Mouse (Mus musculus): ENCODE measurements around the gene Rab11fip4. TPM values are rescaled to one million over a fixed set of nuclear protein-coding genes. Genes with fewer than 3 reads are reported as not detected.

Rab11fip4 gene
- polyA plus RNA-seq, 1 experiment from 2014 or later = 0.14 TPM

GRCm38 (mm10) chr11:79644717-79645191, 53.7 kb downstream of the Rab11fip4 start:
- 24% methylated on average over 8 of the region's 8 CpGs for WGBS
- no peak overlapping the region for H3K9ac ChIP-seq (ENCODE audit: low read length)
- H3K4me1 ChIP-seq (ENCODE audit: control insufficient read depth in 2 of 2, insufficient read depth in 2 of 2, low read length in 2 of 2) = peaks cover 20 to 23% of the 10 kb centered on the region in 2 experiments
- no peaks in the 10 kb centered on the region for H3K9me3 ChIP-seq (ENCODE audit: control insufficient read depth, low read length)
- no peak overlapping the region for H3K4me3 ChIP-seq (ENCODE audit: control insufficient read depth in 1 of 2, insufficient read depth in 1 of 2, low read depth in 1 of 2, low read length in 2 of 2)
- H3K36me3 ChIP-seq (ENCODE audit: control insufficient read depth, insufficient read depth, low read length) = no peaks in the 10 kb centered on the region
- ATAC-seq (ENCODE audit: insufficient number of reproducible peaks, insufficient read depth, low FRiP score, low read depth) = 0 out of 2 replicates have a peak, but pooled peaks have one; percentile 23
- H3K4me2 ChIP-seq (ENCODE audit: low read length) = no peak overlapping the region
- H3K27me3 ChIP-seq (ENCODE audit: control insufficient read depth, insufficient read depth, low read length) = 0 out of 2 replicates have a peak, but pooled peaks cover 4% of the 10 kb centered on the region
- H3K27ac ChIP-seq (replicated peaks in 1 of 2; ENCODE audit: control insufficient read depth in 1 of 2, insufficient read depth in 1 of 2, low read depth in 2 of 2, low read length in 2 of 2) = no peak overlapping the region

- Histone ChIP-seq H3K4me2 (ENCODE audit: low read length) (no peak overlapping the region), H3K4me1 (ENCODE audit: control insufficient read depth in 2 of 2, insufficient read depth in 2 of 2, low read length in 2 of 2) (peaks cover 20 to 21% of the 10 kb centered on the region in 2 experiments), H3K4me3 (ENCODE audit: control insufficient read depth in 1 of 2, insufficient read depth in 1 of 2, low read depth in 1 of 2, low read length in 2 of 2) (no peak overlapping the region), H3K36me3 (ENCODE audit: control insufficient read depth, insufficient read depth, low read length) (no peaks in the 10 kb centered on the region), H3K9ac (ENCODE audit: low read length) (no peak overlapping the region), H3K27me3 (ENCODE audit: control insufficient read depth, insufficient read depth, low read length) (0 out of 2 replicates have a peak, but pooled peaks cover 5% of the 10 kb centered on the region), H3K9me3 (ENCODE audit: control insufficient read depth, low read length) (no peaks in the 10 kb centered on the region), H3K27ac (replicated peaks in 1 of 2; ENCODE audit: control insufficient read depth in 1 of 2, insufficient read depth in 1 of 2, low read depth in 2 of 2, low read length in 2 of 2) (no peak overlapping the region)
- WGBS = 79% methylated on average over 5 of the region's 5 CpGs
- ATAC-seq (ENCODE audit: insufficient number of reproducible peaks, insufficient read depth, low FRiP score, low read depth) = no peak
Measured at GRCm38 (mm10) chr11:79646026-79646425, 55.0 kb downstream of the Rab11fip4 start.

DNA sequence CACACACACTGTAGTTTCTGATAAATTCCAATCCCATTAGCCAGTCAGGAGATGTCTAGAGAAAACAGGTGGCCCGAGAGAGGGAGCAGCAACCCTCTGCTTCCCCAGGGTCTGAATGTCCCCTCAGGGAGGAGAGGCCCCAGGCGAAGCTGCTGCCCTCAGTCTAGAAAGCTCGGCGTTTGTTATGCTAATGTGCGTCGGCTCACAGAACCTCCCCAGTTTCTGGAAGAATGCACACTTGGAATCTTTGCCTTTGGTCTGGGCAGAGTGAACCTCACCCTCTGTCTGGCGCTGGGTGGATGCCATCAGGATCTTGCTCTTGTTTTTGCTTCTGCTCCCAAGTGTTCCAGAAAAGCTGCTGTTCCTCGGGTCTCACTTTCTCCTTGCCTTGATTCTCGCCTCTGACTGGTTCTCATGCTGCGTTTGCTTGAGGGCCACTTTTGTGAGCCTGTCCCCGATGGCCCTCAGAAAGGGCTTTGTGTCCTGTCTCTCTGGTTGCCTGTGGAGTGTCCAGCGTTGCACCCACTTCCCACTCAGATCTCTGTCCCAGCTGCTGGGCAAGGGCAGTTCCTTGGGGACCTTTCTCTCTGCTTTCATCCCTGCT, 55.6 kb downstream of the Rab11fip4 start:
- no peak for ATAC-seq (ENCODE audit: insufficient number of reproducible peaks, insufficient read depth, low FRiP score, low read depth)

DNA sequence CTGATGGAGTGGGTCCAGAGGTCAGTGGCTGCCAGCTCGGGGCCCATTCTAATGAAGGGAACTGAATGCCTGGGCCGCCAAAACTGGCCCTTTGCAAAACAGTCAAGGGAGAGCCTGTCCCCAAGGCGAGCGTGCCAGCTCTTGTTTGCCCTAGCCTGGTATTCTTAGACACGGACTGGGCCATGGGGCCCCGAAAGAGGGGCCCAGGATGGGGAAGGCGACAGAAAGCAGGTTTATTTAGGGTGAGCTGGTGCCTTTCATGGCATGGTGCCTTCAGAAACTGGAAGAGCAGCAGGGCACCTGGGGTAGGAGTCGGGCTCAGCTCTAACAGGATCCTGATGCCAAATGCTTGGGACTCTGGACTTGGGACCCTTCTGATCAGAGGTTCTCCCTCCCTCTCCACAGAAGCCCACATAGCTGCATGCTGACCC, 56.1 kb downstream of the Rab11fip4 start:
- Histone ChIP-seq H3K27ac (replicated peaks in 1 of 2; ENCODE audit: control insufficient read depth in 1 of 2, insufficient read depth in 1 of 2, low read depth in 2 of 2, low read length in 2 of 2) (no peak overlapping the region), H3K27me3 (ENCODE audit: control insufficient read depth, insufficient read depth, low read length) (0 out of 2 replicates have a peak, but pooled peaks cover 7% of the 10 kb centered on the region), H3K4me1 (ENCODE audit: control insufficient read depth in 2 of 2, insufficient read depth in 2 of 2, low read length in 2 of 2) (peaks cover 20% of the 10 kb centered on the region in 2 experiments), H3K9ac (ENCODE audit: low read length) (0 out of 2 replicates have a peak overlapping the region, but pooled peaks have one; percentile 17), H3K9me3 (ENCODE audit: control insufficient read depth, low read length) (no peaks in the 10 kb centered on the region), H3K4me2 (ENCODE audit: low read length) (no peak overlapping the region), H3K4me3 (ENCODE audit: control insufficient read depth in 1 of 2, insufficient read depth in 1 of 2, low read depth in 1 of 2, low read length in 2 of 2) (no peak overlapping the region), H3K36me3 (ENCODE audit: control insufficient read depth, insufficient read depth, low read length) (no peaks in the 10 kb centered on the region)
- WGBS = 63% methylated on average over 8 of the region's 8 CpGs
- no peak for ATAC-seq (ENCODE audit: insufficient number of reproducible peaks, insufficient read depth, low FRiP score, low read depth)

More for the DNA sequence above, 55.6 kb downstream of the Rab11fip4 start:
- 41% methylated on average over 12 of the region's 12 CpGs for WGBS
- H3K27ac ChIP-seq (replicated peaks in 1 of 2; ENCODE audit: control insufficient read depth in 1 of 2, insufficient read depth in 1 of 2, low read depth in 2 of 2, low read length in 2 of 2) = no peak overlapping the region
- no peak overlapping the region for H3K4me3 ChIP-seq (ENCODE audit: control insufficient read depth in 1 of 2, insufficient read depth in 1 of 2, low read depth in 1 of 2, low read length in 2 of 2)
- peak overlapping the region; percentile 17; the same call in 1 of the 2 replicates for H3K9ac ChIP-seq (ENCODE audit: low read length)
- no peaks in the 10 kb centered on the region for H3K9me3 ChIP-seq (ENCODE audit: control insufficient read depth, low read length)
- H3K27me3 ChIP-seq (ENCODE audit: control insufficient read depth, insufficient read depth, low read length) = 0 out of 2 replicates have a peak, but pooled peaks cover 7% of the 10 kb centered on the region
- peaks cover 20% of the 10 kb centered on the region in 2 experiments for H3K4me1 ChIP-seq (ENCODE audit: control insufficient read depth in 2 of 2, insufficient read depth in 2 of 2, low read length in 2 of 2)
- H3K4me2 ChIP-seq (ENCODE audit: low read length) = no peak overlapping the region
- no peaks in the 10 kb centered on the region for H3K36me3 ChIP-seq (ENCODE audit: control insufficient read depth, insufficient read depth, low read length)

DNA sequence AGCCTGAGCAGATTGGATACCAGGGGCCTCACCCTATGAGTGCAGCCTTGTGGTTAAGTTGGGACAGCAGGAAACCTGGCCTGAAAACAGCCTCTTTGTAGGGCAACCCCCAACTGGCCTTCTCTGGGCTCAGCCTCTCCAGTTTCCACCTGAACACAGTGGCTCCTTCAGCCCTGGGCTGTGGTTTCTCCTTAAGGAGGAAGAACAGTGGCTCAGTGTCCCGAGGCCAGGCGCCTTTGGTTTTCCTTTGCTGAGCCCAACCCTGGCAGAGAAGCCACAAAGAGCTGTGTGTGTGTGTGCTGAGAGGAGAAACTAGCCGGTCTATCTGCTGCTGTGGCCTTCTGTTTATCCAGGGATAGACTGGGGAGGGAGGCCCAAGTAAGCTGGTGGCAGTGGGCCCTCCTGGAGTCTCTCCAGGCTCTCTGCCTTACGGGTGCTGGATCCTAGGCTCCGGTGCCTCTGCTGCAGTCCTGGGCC, 59.4 kb downstream of the Rab11fip4 start:
- no peaks in the 10 kb centered on the region for H3K9me3 ChIP-seq (ENCODE audit: control insufficient read depth, low read length)
- H3K27ac ChIP-seq (replicated peaks in 1 of 2; ENCODE audit: control insufficient read depth in 1 of 2, insufficient read depth in 1 of 2, low read depth in 2 of 2, low read length in 2 of 2) = no peak overlapping the region
- no peak overlapping the region for H3K4me2 ChIP-seq (ENCODE audit: low read length)
- H3K4me1 ChIP-seq (ENCODE audit: control insufficient read depth in 2 of 2, insufficient read depth in 2 of 2, low read length in 2 of 2) = peaks cover 11 to 14% of the 10 kb centered on the region in 2 experiments
- H3K9ac ChIP-seq (ENCODE audit: low read length) = no peak overlapping the region
- ATAC-seq (ENCODE audit: insufficient number of reproducible peaks, insufficient read depth, low FRiP score, low read depth) = no peak
- H3K27me3 ChIP-seq (ENCODE audit: control insufficient read depth, insufficient read depth, low read length) = 0 out of 2 replicates have a peak, but pooled peaks cover 7% of the 10 kb centered on the region
- no peak overlapping the region for H3K4me3 ChIP-seq (ENCODE audit: control insufficient read depth in 1 of 2, insufficient read depth in 1 of 2, low read depth in 1 of 2, low read length in 2 of 2)
- WGBS = 46% methylated on average over 5 of the region's 5 CpGs
- H3K36me3 ChIP-seq (ENCODE audit: control insufficient read depth, insufficient read depth, low read length) = no peaks in the 10 kb centered on the region

- Histone ChIP-seq H3K27ac (replicated peaks in 1 of 2; ENCODE audit: control insufficient read depth in 1 of 2, insufficient read depth in 1 of 2, low read depth in 2 of 2, low read length in 2 of 2) (no peak overlapping the region), H3K36me3 (ENCODE audit: control insufficient read depth, insufficient read depth, low read length) (no peaks in the 10 kb centered on the region), H3K27me3 (ENCODE audit: control insufficient read depth, insufficient read depth, low read length) (0 out of 2 replicates have a peak, but pooled peaks cover 7% of the 10 kb centered on the region), H3K9ac (ENCODE audit: low read length) (no peak overlapping the region), H3K4me2 (ENCODE audit: low read length) (no peak overlapping the region), H3K4me3 (ENCODE audit: control insufficient read depth in 1 of 2, insufficient read depth in 1 of 2, low read depth in 1 of 2, low read length in 2 of 2) (no peak overlapping the region), H3K9me3 (ENCODE audit: control insufficient read depth, low read length) (no peaks in the 10 kb centered on the region), H3K4me1 (ENCODE audit: control insufficient read depth in 2 of 2, insufficient read depth in 2 of 2, low read length in 2 of 2) (peaks cover under 1 to 1% of the 10 kb centered on the region in 2 experiments; a peak in 3 of 4 replicates)
- WGBS = 75% methylated on average over 9 of the region's 9 CpGs
- ATAC-seq (ENCODE audit: insufficient number of reproducible peaks, insufficient read depth, low FRiP score, low read depth) = no peak
Measured at GRCm38 (mm10) chr11:79652257-79652656, 61.2 kb downstream of the Rab11fip4 start.

DNA sequence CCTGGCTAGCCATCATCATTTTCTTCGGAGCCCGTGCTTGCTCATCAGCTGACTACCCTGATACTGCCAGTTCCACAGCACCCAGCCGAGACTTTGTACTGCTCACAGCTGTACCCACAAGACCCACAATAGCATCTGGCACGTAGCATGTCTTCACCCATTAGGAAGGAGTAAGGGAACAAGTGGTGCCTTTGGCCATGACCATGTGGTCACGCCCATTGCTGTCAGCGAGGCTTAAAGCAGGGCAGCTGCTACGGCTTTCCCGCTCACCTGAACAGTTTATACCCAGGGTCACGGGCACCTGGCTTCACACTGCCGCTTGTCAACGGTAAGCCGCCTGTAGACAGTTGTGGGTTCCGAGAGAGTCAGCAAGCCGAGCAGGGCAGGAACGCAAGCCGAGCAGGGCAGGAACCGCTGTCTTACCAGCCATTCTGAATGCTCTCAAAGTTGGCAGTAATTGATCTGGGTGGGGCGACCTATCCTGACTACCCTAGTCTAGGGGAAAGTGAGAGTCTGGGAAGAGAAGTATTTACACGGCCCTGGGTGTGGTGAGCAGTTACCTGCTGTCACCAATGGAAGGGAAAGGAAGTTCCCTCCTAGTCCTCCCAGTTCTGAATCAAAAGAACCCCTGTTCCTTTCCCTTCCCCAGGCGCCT, 62.0 kb downstream of the Rab11fip4 start:
- Histone ChIP-seq H3K9ac (ENCODE audit: low read length) (no peak overlapping the region), H3K27me3 (ENCODE audit: control insufficient read depth, insufficient read depth, low read length) (0 out of 2 replicates have a peak, but pooled peaks cover 3% of the 10 kb centered on the region), H3K9me3 (ENCODE audit: control insufficient read depth, low read length) (no peaks in the 10 kb centered on the region), H3K36me3 (ENCODE audit: control insufficient read depth, insufficient read depth, low read length) (no peaks in the 10 kb centered on the region), H3K4me1 (ENCODE audit: control insufficient read depth in 2 of 2, insufficient read depth in 2 of 2, low read length in 2 of 2) (no peaks in the 10 kb centered on the region), H3K4me2 (ENCODE audit: low read length) (no peak overlapping the region), H3K4me3 (ENCODE audit: control insufficient read depth in 1 of 2, insufficient read depth in 1 of 2, low read depth in 1 of 2, low read length in 2 of 2) (no peak overlapping the region), H3K27ac (replicated peaks in 1 of 2; ENCODE audit: control insufficient read depth in 1 of 2, insufficient read depth in 1 of 2, low read depth in 2 of 2, low read length in 2 of 2) (no peak overlapping the region)
- no peak for ATAC-seq (ENCODE audit: insufficient number of reproducible peaks, insufficient read depth, low FRiP score, low read depth)
- 83% methylated on average over 20 of the region's 20 CpGs for WGBS
